Mouse (Mus musculus) liver, embryonic 16.5 days (tissue): Measurements from ENCODE around the gene Serpinb9. TPM values are rescaled to one million over a fixed set of nuclear protein-coding genes. Genes with fewer than 3 reads are reported as not detected.
"Not testable (repeated sequence)": the region's sequence is repeated elsewhere in the genome, so short reads cannot be mapped to it uniquely, and the experiment has no call there.

Experiments used
- ATAC-seq: fragments of 200-750 bp; cut with Nextera tagmentation; 2 replicates; pipeline ENCODE4 v1.8.0; 2017; ENCODE audit warnings: low read depth, mild to moderate bottlenecking, moderate number of reproducible peaks, moderate library complexity
- H3K27ac ChIP-seq: fragments of 300-500 bp; sonication (generic); 2 replicates; pipeline ENCODE4 v1.5.1; 2014; ENCODE audit warnings: mild to moderate bottlenecking, low read length
- H3K27me3 ChIP-seq: fragments of 300-500 bp; sonication (generic); 2 replicates; pipeline ENCODE4 v1.6.1; 2014; ENCODE audit warnings: low read depth, low read length, mixed read lengths; ENCODE audit not compliant: control insufficient read depth, insufficient read depth
- H3K36me3 ChIP-seq: fragments of 300-500 bp; sonication (generic); 2 replicates; pipeline ENCODE4 v1.6.1; 2014; ENCODE audit warnings: mild to moderate bottlenecking; ENCODE audit not compliant: control insufficient read depth, insufficient read depth
- H3K4me1 ChIP-seq: fragments of 300-500 bp; sonication (generic); 2 replicates; pipeline ENCODE4 v1.6.1; 2014; ENCODE audit warnings: low read depth, low read length, mixed read lengths; ENCODE audit not compliant: control insufficient read depth
- H3K4me2 ChIP-seq: fragments of 300-500 bp; sonication (generic); 2 replicates; pipeline ENCODE4 v1.6.1; 2014; ENCODE audit warnings: low read depth, low read length, mixed read lengths
- H3K4me3 ChIP-seq: fragments of 300-500 bp; sonication (generic); 2 replicates; pipeline ENCODE4 v1.5.1; 2014; ENCODE audit warnings: low read depth, mild to moderate bottlenecking, low read length
- H3K9ac ChIP-seq: fragments of 300-500 bp; sonication (generic); 2 replicates; pipeline ENCODE4 v1.6.1; 2014; ENCODE audit warnings: low read depth, low read length
- H3K9me3 ChIP-seq: fragments of 300-500 bp; sonication (generic); replicated peaks from 2 replicates; pipeline ENCODE4 v1.6.1; 2016; ENCODE audit warnings: low read length; ENCODE audit not compliant: control insufficient read depth
- WGBS: fragments of 180-500 bp; shearing (Covaris S2); extraction: QIAGEN DNeasy Blood & Tissue Kit; methylation state at CpG from one replicate; pipeline ENCODE4 v1.1.7; 2014; ENCODE audit not compliant: insufficient replicate concordance; 5-methylcytosine and 5-hydroxymethylcytosine counted together
- polyA plus RNA-seq: library from polyadenylated mRNA; unstranded; fragments of >200 nt; fragmentation: Nextera tagmentation; extraction: Ambion mirVana; gene quantifications from 2 replicates; pipeline ENCODE4 v1.2.1, GENCODE M21; 2015

Serpinb9 gene
- polyA plus RNA-seq, 1 experiment from 2014 or later: 1.9 TPM

GRCm38 (mm10) chr13:33012395-33012794 lies 9.3 kb downstream of the Serpinb9 start:
- H3K4me2 ChIP-seq: no peak overlapping the region
- no peak overlapping the region for H3K27ac ChIP-seq
- H3K9ac ChIP-seq: no peak overlapping the region
- H3K36me3 ChIP-seq: no peaks in the 10 kb centered on the region
- H3K4me3 ChIP-seq: no peak overlapping the region
- 81% methylated on average over 1 of the region's 1 CpGs for WGBS
- ATAC-seq: no peak
- H3K27me3 ChIP-seq: no peaks in the 10 kb centered on the region
- H3K4me1 ChIP-seq: no peaks in the 10 kb centered on the region
- H3K9me3 ChIP-seq: no peaks in the 10 kb centered on the region

GRCm38 (mm10) chr13:33013271-33013670 lies 10.2 kb downstream of the Serpinb9 start:
- H3K27ac ChIP-seq: no peak overlapping the region
- H3K9me3 ChIP-seq: no peaks in the 10 kb centered on the region
- H3K4me2 ChIP-seq: no peak overlapping the region
- no peak for ATAC-seq
- no peaks in the 10 kb centered on the region for H3K36me3 ChIP-seq
- H3K9ac ChIP-seq: no peak overlapping the region
- no peaks in the 10 kb centered on the region for H3K27me3 ChIP-seq
- no peak overlapping the region for H3K4me3 ChIP-seq
- H3K4me1 ChIP-seq: no peaks in the 10 kb centered on the region
- 65% methylated on average over 2 of the region's 2 CpGs for WGBS

GRCm38 (mm10) chr13:33022371-33022770 lies 19.3 kb downstream of the Serpinb9 start:
- no peaks in the 10 kb centered on the region for H3K9me3 ChIP-seq
- ATAC-seq: no peak
- H3K36me3 ChIP-seq: no peaks in the 10 kb centered on the region
- H3K4me2 ChIP-seq: no peak overlapping the region
- no peak overlapping the region for H3K27ac ChIP-seq
- no peaks in the 10 kb centered on the region for H3K27me3 ChIP-seq
- H3K4me1 ChIP-seq: no peaks in the 10 kb centered on the region
- H3K9ac ChIP-seq: no peak overlapping the region
- H3K4me3 ChIP-seq: no peak overlapping the region
- WGBS: 81% methylated on average over 1 of the region's 1 CpGs

- WGBS: 58% methylated on average over 1 of the region's 1 CpGs
- H3K27ac ChIP-seq: no peak overlapping the region
- no peaks in the 10 kb centered on the region for H3K36me3 ChIP-seq
- no peak overlapping the region for H3K9ac ChIP-seq
- no peaks in the 10 kb centered on the region for H3K4me1 ChIP-seq
- H3K4me3 ChIP-seq: no peak overlapping the region
- no peak overlapping the region for H3K4me2 ChIP-seq
- H3K9me3 ChIP-seq: no peaks in the 10 kb centered on the region
- H3K27me3 ChIP-seq: no peaks in the 10 kb centered on the region
- no peak for ATAC-seq
These were observed 23.5 kb downstream of the Serpinb9 start for GRCm38 (mm10) chr13:33026427-33027057.

GRCm38 (mm10) chr13:33027244-33027643 lies 24.2 kb downstream of the Serpinb9 start, which contains the start of gene Serpinb9b:
Gene Serpinb9b, plus strand, starts transcription at chr13:33027416.
- H3K4me1 ChIP-seq: no peaks in the 10 kb centered on the region
- no peak within 1 kb of the TSS for H3K27ac ChIP-seq
- no peak within 1 kb of the TSS for H3K4me2 ChIP-seq
- H3K9ac ChIP-seq: no peak within 1 kb of the TSS
- no peaks in the 10 kb centered on the region for H3K27me3 ChIP-seq
- 69% methylated on average over 2 of the region's 2 CpGs for WGBS
- ATAC-seq: no peak
- no peaks in the 10 kb centered on the region for H3K36me3 ChIP-seq
- no peaks in the 10 kb centered on the region for H3K9me3 ChIP-seq
- H3K4me3 ChIP-seq: no peak within 1 kb of the TSS

GRCm38 (mm10) chr13:33028146-33028545 lies 25.1 kb downstream of the Serpinb9 start:
- H3K27me3 ChIP-seq: no peaks in the 10 kb centered on the region
- H3K27ac ChIP-seq: no peak overlapping the region
- no peaks in the 10 kb centered on the region for H3K4me1 ChIP-seq
- no peaks in the 10 kb centered on the region for H3K9me3 ChIP-seq
- no peaks in the 10 kb centered on the region for H3K36me3 ChIP-seq
- H3K4me3 ChIP-seq: no peak overlapping the region
- WGBS: 28% methylated on average over 2 of the region's 2 CpGs
- no peak overlapping the region for H3K4me2 ChIP-seq
- H3K9ac ChIP-seq: no peak overlapping the region
- ATAC-seq: peak; percentile 9; the same call in 1 of the 2 replicates

- Histone ChIP-seq H3K4me3 (no peak overlapping the region), H3K9ac (no peak overlapping the region), H3K9me3 (no peaks in the 10 kb centered on the region), H3K4me2 (no peak overlapping the region), H3K36me3 (no peaks in the 10 kb centered on the region), H3K27me3 (no peaks in the 10 kb centered on the region), H3K27ac (no peak overlapping the region), H3K4me1 (no peaks in the 10 kb centered on the region)
- ATAC-seq: no peak
- WGBS: 48% methylated on average over 2 of the region's 2 CpGs
These were observed 25.5 kb downstream of the Serpinb9 start for GRCm38 (mm10) chr13:33028550-33028949.

- not testable (repeated sequence) for H3K4me1 ChIP-seq, ATAC-seq, H3K27me3 ChIP-seq, H3K9ac ChIP-seq, H3K4me2 ChIP-seq, H3K4me3 ChIP-seq, H3K9me3 ChIP-seq, H3K36me3 ChIP-seq, H3K27ac ChIP-seq
- 86% methylated on average over 2 of the region's 2 CpGs for WGBS
These were observed 26.4 kb downstream of the Serpinb9 start for GRCm38 (mm10) chr13:33029478-33029877.

GRCm38 (mm10) chr13:33030281-33030680 lies 27.2 kb downstream of the Serpinb9 start:
- Histone ChIP-seq H3K9ac (no peak overlapping the region), H3K27ac (no peak overlapping the region), H3K27me3 (no peaks in the 10 kb centered on the region), H3K4me1 (no peaks in the 10 kb centered on the region), H3K36me3 (no peaks in the 10 kb centered on the region), H3K4me2 (no peak overlapping the region), H3K9me3 (no peaks in the 10 kb centered on the region), H3K4me3 (no peak overlapping the region)
- WGBS: 59% methylated on average over 2 of the region's 3 CpGs
- no peak for ATAC-seq
